Mouse (Mus musculus): Measurements from ENCODE around the gene Cdc45. TPM values are rescaled to one million over a fixed set of nuclear protein-coding genes. Genes with fewer than 3 reads are reported as not detected.

Cdc45 gene
- polyA plus RNA-seq, 1 experiment from 2014 or later = 11.3 TPM

GRCm38 (mm10) chr16:18822925-18823324, 11.1 kb upstream of the Cdc45 start:
- ATAC-seq (ENCODE audit: low FRiP score, low read depth) = no peak
- Histone ChIP-seq H3K27ac (replicated peaks) (no peak overlapping the region), H3K9me3 (no peaks in the 10 kb centered on the region), H3K4me1 (replicated peaks) (no peaks in the 10 kb centered on the region), H3K27me3 (no peaks in the 10 kb centered on the region), H3K4me2 (no peak overlapping the region), H3K36me3 (peaks cover 90% of the 10 kb centered on the region), H3K4me3 (no peak overlapping the region), H3K9ac (no peak overlapping the region)
- WGBS = 62% methylated on average over 4 of the region's 4 CpGs

- Histone ChIP-seq H3K4me2 (no peak overlapping the region), H3K27me3 (no peaks in the 10 kb centered on the region), H3K9me3 (no peaks in the 10 kb centered on the region), H3K4me1 (replicated peaks) (no peaks in the 10 kb centered on the region), H3K27ac (replicated peaks) (no peak overlapping the region), H3K9ac (no peak overlapping the region), H3K36me3 (peaks cover 90% of the 10 kb centered on the region), H3K4me3 (no peak overlapping the region)
- ATAC-seq (ENCODE audit: low FRiP score, low read depth) = no peak
- WGBS = 75% methylated on average over 1 of the region's 1 CpGs
Measured at GRCm38 (mm10) chr16:18822356-18822755, 10.6 kb upstream of the Cdc45 start.

GRCm38 (mm10) chr16:18812385-18812910, 661 bp upstream of the Cdc45 start:
- H3K27me3 ChIP-seq = no peaks in the 10 kb centered on the region
- H3K36me3 ChIP-seq = peaks cover 24% of the 10 kb centered on the region
- peak overlapping the region; percentile 80 for H3K4me2 ChIP-seq
- peak; percentile 59 for ATAC-seq (ENCODE audit: low FRiP score, low read depth)
- peak overlapping the region; percentile 84 for H3K9ac ChIP-seq
- WGBS = 2% methylated on average over 31 of the region's 31 CpGs
- H3K27ac ChIP-seq (replicated peaks) = peak overlapping the region; percentile 80
- H3K4me1 ChIP-seq (replicated peaks) = peaks cover 24% of the 10 kb centered on the region
- no peaks in the 10 kb centered on the region for H3K9me3 ChIP-seq
- peak overlapping the region; percentile 96 for H3K4me3 ChIP-seq

- Histone ChIP-seq H3K4me3 (peak overlapping the region; percentile 96), H3K27me3 (no peaks in the 10 kb centered on the region), H3K9me3 (no peaks in the 10 kb centered on the region), H3K27ac (replicated peaks) (no peak overlapping the region), H3K36me3 (peaks cover 10% of the 10 kb centered on the region), H3K4me2 (peak overlapping the region; percentile 80), H3K4me1 (replicated peaks) (peaks cover 24% of the 10 kb centered on the region), H3K9ac (peak overlapping the region; percentile 35; the same call in 1 of the 2 replicates)
- WGBS = 6% methylated on average over 5 of the region's 5 CpGs
- ATAC-seq (ENCODE audit: low FRiP score, low read depth) = peak; percentile 7
Measured at GRCm38 (mm10) chr16:18811032-18811431, 755 bp downstream of the Cdc45 start.

- H3K27ac ChIP-seq (replicated peaks) = no peak overlapping the region
- H3K9ac ChIP-seq = no peak overlapping the region
- ATAC-seq (ENCODE audit: low FRiP score, low read depth) = no peak
- H3K27me3 ChIP-seq = no peaks in the 10 kb centered on the region
- 96% methylated on average over 5 of the region's 5 CpGs for WGBS
- peaks cover 21% of the 10 kb centered on the region for H3K4me1 ChIP-seq (replicated peaks)
- no peaks in the 10 kb centered on the region for H3K36me3 ChIP-seq
- no peak overlapping the region for H3K4me2 ChIP-seq
- H3K9me3 ChIP-seq = no peaks in the 10 kb centered on the region
- H3K4me3 ChIP-seq = no peak overlapping the region
Measured at GRCm38 (mm10) chr16:18809001-18809400, 2.8 kb downstream of the Cdc45 start.

- no peak for ATAC-seq (ENCODE audit: low FRiP score, low read depth)
- H3K36me3 ChIP-seq = no peaks in the 10 kb centered on the region
- no peak overlapping the region for H3K4me3 ChIP-seq
- H3K9ac ChIP-seq = no peak overlapping the region
- no peak overlapping the region for H3K27ac ChIP-seq (replicated peaks)
- WGBS = 90% methylated on average over 2 of the region's 2 CpGs
- no peak overlapping the region for H3K4me2 ChIP-seq
- H3K4me1 ChIP-seq (replicated peaks) = peaks cover 2% of the 10 kb centered on the region; the same call in 1 of the 2 replicates
- no peaks in the 10 kb centered on the region for H3K9me3 ChIP-seq
- no peaks in the 10 kb centered on the region for H3K27me3 ChIP-seq
Measured at GRCm38 (mm10) chr16:18805746-18806145, 6.0 kb downstream of the Cdc45 start.

- Histone ChIP-seq H3K4me3 (no peak overlapping the region), H3K36me3 (no peaks in the 10 kb centered on the region), H3K9ac (no peak overlapping the region), H3K4me1 (replicated peaks) (no peaks in the 10 kb centered on the region), H3K4me2 (no peak overlapping the region), H3K9me3 (no peaks in the 10 kb centered on the region), H3K27ac (replicated peaks) (no peak overlapping the region), H3K27me3 (no peaks in the 10 kb centered on the region)
- WGBS = 65% methylated on average over 2 of the region's 2 CpGs
- ATAC-seq (ENCODE audit: low FRiP score, low read depth) = peak; percentile 74
Measured at GRCm38 (mm10) chr16:18798841-18799240, 12.9 kb downstream of the Cdc45 start.

- no peak for ATAC-seq (ENCODE audit: low FRiP score, low read depth)
- Histone ChIP-seq H3K9ac (no peak overlapping the region), H3K27me3 (no peaks in the 10 kb centered on the region), H3K9me3 (no peaks in the 10 kb centered on the region), H3K4me3 (no peak overlapping the region), H3K27ac (replicated peaks) (no peak overlapping the region), H3K4me2 (no peak overlapping the region), H3K4me1 (replicated peaks) (no peaks in the 10 kb centered on the region), H3K36me3 (no peaks in the 10 kb centered on the region)
- WGBS = 91% methylated on average over 5 of the region's 5 CpGs
Measured at GRCm38 (mm10) chr16:18798151-18798550, 13.6 kb downstream of the Cdc45 start.

- Histone ChIP-seq H3K9ac (no peak overlapping the region), H3K27ac (replicated peaks) (no peak overlapping the region), H3K27me3 (no peaks in the 10 kb centered on the region), H3K36me3 (no peaks in the 10 kb centered on the region), H3K4me2 (no peak overlapping the region), H3K9me3 (no peaks in the 10 kb centered on the region), H3K4me3 (no peak overlapping the region), H3K4me1 (replicated peaks) (no peaks in the 10 kb centered on the region)
- WGBS = 82% methylated on average over 7 of the region's 7 CpGs
- no peak for ATAC-seq (ENCODE audit: low FRiP score, low read depth)
Measured at GRCm38 (mm10) chr16:18796645-18797044, 15.1 kb downstream of the Cdc45 start.

GRCm38 (mm10) chr16:18795223-18795899, 16.4 kb downstream of the Cdc45 start:
- WGBS = 87% methylated on average over 11 of the region's 11 CpGs
- H3K9ac ChIP-seq = no peak overlapping the region
- no peak for ATAC-seq (ENCODE audit: low FRiP score, low read depth)
- H3K27ac ChIP-seq (replicated peaks) = no peak overlapping the region
- H3K9me3 ChIP-seq = no peaks in the 10 kb centered on the region
- no peaks in the 10 kb centered on the region for H3K4me1 ChIP-seq (replicated peaks)
- no peaks in the 10 kb centered on the region for H3K27me3 ChIP-seq
- no peak overlapping the region for H3K4me3 ChIP-seq
- no peak overlapping the region for H3K4me2 ChIP-seq
- H3K36me3 ChIP-seq = no peaks in the 10 kb centered on the region

- no peak overlapping the region for H3K4me2 ChIP-seq
- no peaks in the 10 kb centered on the region for H3K9me3 ChIP-seq
- WGBS = 90% methylated on average over 10 of the region's 10 CpGs
- no peaks in the 10 kb centered on the region for H3K4me1 ChIP-seq (replicated peaks)
- H3K27me3 ChIP-seq = no peaks in the 10 kb centered on the region
- no peak for ATAC-seq (ENCODE audit: low FRiP score, low read depth)
- no peak overlapping the region for H3K9ac ChIP-seq
- no peak overlapping the region for H3K27ac ChIP-seq (replicated peaks)
- no peak overlapping the region for H3K4me3 ChIP-seq
- no peaks in the 10 kb centered on the region for H3K36me3 ChIP-seq
Measured at GRCm38 (mm10) chr16:18788627-18789406, 23.0 kb downstream of the Cdc45 start.

- no peak overlapping the region for H3K9ac ChIP-seq
- no peak overlapping the region for H3K4me2 ChIP-seq
- ATAC-seq (ENCODE audit: low FRiP score, low read depth) = no peak
- H3K27me3 ChIP-seq = no peaks in the 10 kb centered on the region
- no peaks in the 10 kb centered on the region for H3K4me1 ChIP-seq (replicated peaks)
- no peaks in the 10 kb centered on the region for H3K36me3 ChIP-seq
- no peak overlapping the region for H3K27ac ChIP-seq (replicated peaks)
- no peak overlapping the region for H3K4me3 ChIP-seq
- WGBS = 93% methylated on average over 10 of the region's 10 CpGs
- no peaks in the 10 kb centered on the region for H3K9me3 ChIP-seq
Measured at GRCm38 (mm10) chr16:18786652-18787051, 25.1 kb downstream of the Cdc45 start.
